Mouse (Mus musculus) CH12.LX (cell line): Measurements from ENCODE around the gene Coro2a. TPM values are rescaled to one million over a fixed set of nuclear protein-coding genes. Genes with fewer than 3 reads are reported as not detected.

Experiments used
- DNase-seq: peaks from one replicate; pipeline ENCODE4 v3.0.0-alpha.2; 2013; ENCODE audit errors: extremely low read depth
- H3K27ac ChIP-seq: 2 replicates; pipeline ENCODE4 v1.5.1; 2012; ENCODE audit warnings: low read depth, mild to moderate bottlenecking, control low read depth, moderate library complexity; ENCODE audit not compliant: insufficient read depth
- H3K27me3 ChIP-seq: replicated peaks from 2 replicates; pipeline ENCODE3; 2012; ENCODE audit warnings: inconsistent platforms
- H3K36me3 ChIP-seq, 2 experiments: replicated peaks in 1 of 2; 2 replicates each; pipeline versions ENCODE3 to v1.6.1; 2012; ENCODE audit warnings: inconsistent platforms in 1 of 2, low read length in 1 of 2, mild to moderate bottlenecking in 1 of 2, mixed read lengths in 1 of 2, moderate library complexity in 1 of 2; ENCODE audit not compliant: control insufficient read depth in 1 of 2, insufficient read depth in 1 of 2
- H3K4me1 ChIP-seq, 2 experiments: 2 replicates each; pipeline ENCODE4 v1.6.1; 2012; ENCODE audit warnings: inconsistent platforms in 1 of 2, moderate library complexity in 1 of 2; ENCODE audit not compliant: insufficient read depth in 2 of 2, control insufficient read depth in 1 of 2
- H3K4me2 ChIP-seq: 2 replicates; pipeline ENCODE4 v1.6.1; 2012; ENCODE audit warnings: low read depth, mild to moderate bottlenecking, control low read depth; ENCODE audit not compliant: poor library complexity, insufficient read depth, severe bottlenecking
- H3K4me3 ChIP-seq, 3 experiments: fragments of 150-350 bp in 1 of 3; sonication (generic) in 1 of 3; replicated peaks in 1 of 3; 2 replicates each; pipeline versions ENCODE3 to v1.5.1; 2011 to 2012; ENCODE audit warnings: low read depth in 2 of 3, low read length in 2 of 3, mild to moderate bottlenecking in 2 of 3, moderate library complexity in 2 of 3, control low read depth in 1 of 3, improper control_type of control experiment in 1 of 3, inconsistent platforms in 1 of 3, mixed read lengths in 1 of 3; ENCODE audit not compliant: poor library complexity in 1 of 3
- H3K79me2 ChIP-seq: replicated peaks from 2 replicates; pipeline ENCODE4 v1.6.1; 2012; ENCODE audit warnings: mild to moderate bottlenecking, moderate library complexity; ENCODE audit not compliant: control insufficient read depth, poor library complexity, insufficient read depth, severe bottlenecking; ENCODE audit errors: extremely low read depth
- H3K9ac ChIP-seq: 2 replicates; pipeline ENCODE4 v1.6.1; 2012; ENCODE audit warnings: low read depth, mild to moderate bottlenecking, control low read depth, moderate library complexity; ENCODE audit not compliant: insufficient read depth
- H3K9me3 ChIP-seq: replicated peaks from 2 replicates; pipeline ENCODE3; 2012; ENCODE audit warnings: low read length, inconsistent platforms, mixed read lengths
- BHLHE40 ChIP-seq: IDR thresholded peaks from 2 replicates; pipeline ENCODE4 v1.6.1; 2011; ENCODE audit warnings: mild to moderate bottlenecking, low read depth, low read length, improper control_type of control experiment
- CHD1 ChIP-seq: IDR thresholded peaks from 2 replicates; pipeline ENCODE4 v1.6.1; 2012; ENCODE audit warnings: low read depth, low read length, improper control_type of control experiment, inconsistent platforms
- CHD2 ChIP-seq: IDR thresholded peaks from 2 replicates; pipeline ENCODE4 v1.6.1; 2011; ENCODE audit warnings: low read length, improper control_type of control experiment
- ELF1 ChIP-seq: IDR thresholded peaks from 2 replicates; pipeline ENCODE4 v1.6.1; 2014; ENCODE audit warnings: low read depth, mild to moderate bottlenecking, inconsistent platforms, low read length, improper control_type of control experiment
- HCFC1 ChIP-seq: IDR thresholded peaks from 2 replicates; pipeline ENCODE4 v1.6.1; 2012; ENCODE audit warnings: low read depth, mild to moderate bottlenecking, inconsistent platforms, low read length, improper control_type of control experiment
- JUN ChIP-seq: IDR thresholded peaks from 2 replicates; pipeline ENCODE4 v1.6.1; 2011; ENCODE audit warnings: low read depth, mild to moderate bottlenecking, low read length, improper control_type of control experiment, moderate library complexity; ENCODE audit not compliant: insufficient read depth
- KAT2A ChIP-seq: IDR thresholded peaks from 2 replicates; pipeline ENCODE4 v1.6.1; 2012; ENCODE audit warnings: low read length, improper control_type of control experiment, inconsistent platforms; ENCODE audit not compliant: insufficient replicate concordance
- MAFK ChIP-seq: IDR thresholded peaks from 2 replicates; pipeline ENCODE4 v1.6.1; 2011; ENCODE audit warnings: low read length, improper control_type of control experiment; ENCODE audit not compliant: insufficient replicate concordance
- MAZ ChIP-seq: IDR thresholded peaks from 2 replicates; pipeline ENCODE4 v1.6.1; 2012; ENCODE audit warnings: low read depth, mild to moderate bottlenecking, inconsistent platforms, low read length, improper control_type of control experiment, moderate library complexity
- NELFE ChIP-seq: IDR thresholded peaks from 2 replicates; pipeline ENCODE4 v1.6.1; 2011; ENCODE audit warnings: low read depth, low read length, improper control_type of control experiment
- PAX5 ChIP-seq: IDR thresholded peaks from 2 replicates; pipeline ENCODE4 v1.6.1; 2012; ENCODE audit warnings: low read length, inconsistent platforms, mixed read lengths
- RCOR1 ChIP-seq: conservative IDR thresholded peaks from 2 replicates; pipeline ENCODE4 v1.6.1; 2012; ENCODE audit warnings: low read depth, mild to moderate bottlenecking, inconsistent platforms, low read length, improper control_type of control experiment
- SMC3 ChIP-seq: IDR thresholded peaks from 2 replicates; pipeline ENCODE4 v1.6.1; 2011; ENCODE audit warnings: low read depth, low read length, improper control_type of control experiment
- TBP ChIP-seq: conservative IDR thresholded peaks from 2 replicates; pipeline ENCODE4 v1.6.1; 2011; ENCODE audit warnings: low read depth, low read length, improper control_type of control experiment
- TCF12 ChIP-seq: IDR thresholded peaks from 2 replicates; pipeline ENCODE4 v1.6.1; 2014; ENCODE audit warnings: low read depth, mild to moderate bottlenecking, inconsistent platforms, low read length, improper control_type of control experiment
- UBTF ChIP-seq: IDR thresholded peaks from 2 replicates; pipeline ENCODE4 v1.6.1; 2012; ENCODE audit warnings: low read depth, mild to moderate bottlenecking, inconsistent platforms, low read length, improper control_type of control experiment, moderate library complexity
- ZKSCAN1 ChIP-seq: IDR thresholded peaks from 2 replicates; pipeline ENCODE4 v1.6.1; 2012; ENCODE audit warnings: low read depth, inconsistent platforms, low read length, improper control_type of control experiment, borderline replicate concordance
- ZNF384 ChIP-seq: IDR thresholded peaks from 2 replicates; pipeline ENCODE4 v1.6.1; 2012; ENCODE audit warnings: low read depth, low read length, improper control_type of control experiment, inconsistent platforms
- dilution Hi-C: fragments of 300-500 bp; cut with MboI; formaldehyde crosslinking; loops from 2 replicates; pipeline ENCODE4 v1.14.3; 2020; ENCODE audit warnings: low sequenced_read_pairs; ENCODE audit not compliant: extremely low pct_unique_long_range_greater_than_20kb, extremely low pct_ligation_motif_present
- in situ Hi-C: fragments of 300-500 bp; cut with MboI; formaldehyde crosslinking; loops from 3 replicates; pipeline ENCODE4 v1.14.3; 2019; ENCODE audit warnings: low sequenced_read_pairs, low pct_ligation_motif_present, low pct_unique_long_range_greater_than_20kb, mixed read lengths
- polyA plus RNA-seq: library from polyadenylated mRNA; unstranded; fragments of >175 nt; gene quantifications from 2 replicates; pipeline ENCODE4 v1.2.1, GENCODE M21; 2012; ENCODE audit warnings: low read depth; ENCODE audit not compliant: insufficient read length
- total RNA-seq, 2 experiments: library from RNA; depleted of rRNA; stranded (reverse); fragments of 300-350 nt in 1 of 2; fragments of >200 nt in 1 of 2; gene quantifications; 2 replicates each; pipeline ENCODE4 v1.2.3; 2012 to 2014

Coro2a gene
- total and polyA plus RNA-seq, 3 experiments = 24.6 to 223 (median 129) TPM

GRCm38 (mm10) chr4:46566931-46567671 is 34.9 kb downstream of the Coro2a start (continued):
- 0 out of 2 replicates have a peak, but pooled peaks have one; percentile 28 for TF ChIP-seq BHLHE40
- TF ChIP-seq TBP = no peak
- TF ChIP-seq SMC3 = no peak
- no peak for TF ChIP-seq UBTF
- no peak for TF ChIP-seq MAFK
- TF ChIP-seq MAZ = 0 out of 2 replicates have a peak, but pooled peaks have one; percentile 36
- TF ChIP-seq ZNF384 = peak; percentile 76
- no peak for TF ChIP-seq ZKSCAN1
- TF ChIP-seq PAX5 = no peak

GRCm38 (mm10) chr4:46565393-46565955 is 36.5 kb downstream of the Coro2a start:
- Histone ChIP-seq H3K4me2 (0 out of 2 replicates have a peak overlapping the region, but pooled peaks have one; percentile 58), H3K79me2 (peaks cover 57% of the 10 kb centered on the region), H3K4me3 (no peak overlapping the region), H3K27me3 (no peaks in the 10 kb centered on the region), H3K36me3 (peaks cover 31% of the 10 kb centered on the region in 2 experiments)
- in situ Hi-C loops = no loop called here
- TF ChIP-seq CHD1 = no peak
- TF ChIP-seq KAT2A = no peak
- TF ChIP-seq TBP = 0 out of 2 replicates have a peak, but pooled peaks have one; percentile 12
- no peak for TF ChIP-seq RCOR1
- TF ChIP-seq TCF12 = 0 out of 2 replicates have a peak, but pooled peaks have one; percentile 12
- TF ChIP-seq ZNF384 = peak; percentile 2; the same call in 1 of the 2 replicates
- no peak for TF ChIP-seq NELFE
- TF ChIP-seq HCFC1 = no peak
- 0 out of 2 replicates have a peak, but pooled peaks have one; percentile 14 for TF ChIP-seq ELF1
- no peak for TF ChIP-seq JUN
- peak; percentile 50; the same call in 1 of the 2 replicates for TF ChIP-seq CHD2
- TF ChIP-seq, all 38 proteins: peak for 5
- no peak for DNase-seq
- peaks cover 4% of the 10 kb centered on the region for H3K9me3 ChIP-seq
- H3K9ac ChIP-seq = peak overlapping the region; percentile 51; the same call in 1 of the 2 replicates
- peaks cover 71 to 90% of the 10 kb centered on the region in 2 experiments for H3K4me1 ChIP-seq
- dilution Hi-C loops = no loop called here
- peak overlapping the region; percentile 96 for H3K27ac ChIP-seq
